8 mouse cellular contexts compared by ENCODE assay signal in genomic region chr9:73112919-73113906, GRCm38 (mm10). TPM values are rescaled to one million over a fixed set of nuclear protein-coding genes. Genes with fewer than 3 reads are reported as not detected.
DNase-seq lines count a peak whose midpoint lies in the region; ATAC-seq lines count a peak whose summit lies in the region.

Rsl24d1 (plus strand) TSS chr9:73113426.

- H3K36me3 ChIP-seq in hindbrain, embryonic 11.5 days (ENCODE audit: control insufficient read depth, insufficient read depth, low read length): no peaks in the 10 kb centered on the region

- H3K27me3 ChIP-seq in hindbrain, embryonic 11.5 days (ENCODE audit: control insufficient read depth, insufficient read depth, low read length): no peaks in the 10 kb centered on the region

- H3K4me3 ChIP-seq in hindbrain, embryonic 11.5 days (ENCODE audit: low read depth, low read length): peak within 1 kb of the TSS; percentile 98

- H3K9me3 ChIP-seq in hindbrain, embryonic 11.5 days (ENCODE audit: control insufficient read depth, low read length): no peaks in the 10 kb centered on the region

- DNase-seq in NIH3T3 (ENCODE audit: low read depth): peak; percentile 85
- DNase-seq in cerebellum, adult 9-11 months: peak; percentile 91
- DNase-seq in frontal cortex, adult 2 months (ENCODE audit: extremely low spot score in 1 of 2, low spot score in 1 of 2): peak; percentile 93 to 97
- DNase-seq in hindbrain, embryonic 11.5 days (ENCODE audit: low spot score): peak; percentile 84
- peak; percentile 76 to 82 for DNase-seq in layer of hippocampus, postnatal 10 days (ENCODE audit: low spot score in 2 of 2)
- DNase-seq in lung, postnatal 10 days: peak; percentile 87
- peak; percentile 76 for DNase-seq in ovary, postnatal 36 days (ENCODE audit: low spot score)
- peak; percentile 79 for DNase-seq in thymus, postnatal 25 days

- ATAC-seq in hindbrain, embryonic 11.5 days (ENCODE audit: low FRiP score): peak; percentile 97

- H3K9ac ChIP-seq in hindbrain, embryonic 11.5 days (ENCODE audit: low read depth, low read length): peak within 1 kb of the TSS; percentile 80

- under 1% methylated on average over 64 of the region's 64 CpGs for WGBS in hindbrain, embryonic 11.5 days

- peak within 1 kb of the TSS; percentile 67 for H3K4me2 ChIP-seq in hindbrain, embryonic 11.5 days (replicated peaks; ENCODE audit: low read depth, low read length)

- 0 out of 2 replicates have a peak within 1 kb of the TSS, but pooled peaks have one; percentile 17 for H3K27ac ChIP-seq in hindbrain, embryonic 11.5 days (ENCODE audit: low read depth, low read length)

- H3K4me1 ChIP-seq in hindbrain, embryonic 11.5 days (replicated peaks; ENCODE audit: control insufficient read depth, insufficient read depth, low read length): no peaks in the 10 kb centered on the region

RNA-seq across cellular contexts. Expression of gene Rsl24d1, which starts in this region (rescaled TPM):
- polyA plus RNA-seq in frontal cortex, adult 2 months (2012; rRNA removed): 66.1 and 67.8 TPM in 2 replicates
- 162 and 167 TPM in 2 replicates for polyA plus RNA-seq in hindbrain, embryonic 11.5 days (2014; fragmentation: Nextera tagmentation; extraction: Ambion mirVana)
- total RNA-seq in layer of hippocampus, postnatal 10 days (2021): 10 to 100 TPM; 61.8 to 63.0 TPM

Comparison
In these comparisons a context has a peak if more than half of its experiments do, and no peak if none do; other contexts are left out.
1. Peak in every context shown above with its lines: DNase-seq, ATAC-seq, H3K4me3 ChIP-seq and H3K27ac ChIP-seq.